Mouse (Mus musculus) forebrain, embryonic 11.5 days (tissue): Measurements from ENCODE around the gene Enc1. TPM values are rescaled to one million over a fixed set of nuclear protein-coding genes. Genes with fewer than 3 reads are reported as not detected.

Experiments used
- ATAC-seq: fragments of 200-750 bp; cut with Nextera tagmentation; replicated peaks from 2 replicates; pipeline ENCODE4 v1.8.0; 2017; ENCODE audit warnings: moderate TSS enrichment; ENCODE audit not compliant: low FRiP score
- DNase-seq: peaks from one replicate; pipeline ENCODE4 v3.0.0-alpha.2; 2017; ENCODE audit warnings: low spot score
- H3K27ac ChIP-seq: fragments of 300-500 bp; sonication (generic); 2 replicates; pipeline ENCODE4 v1.5.1; 2014; ENCODE audit warnings: low read depth, low read length
- H3K27me3 ChIP-seq: fragments of 300-500 bp; sonication (generic); 2 replicates; pipeline ENCODE4 v1.6.1; 2014; ENCODE audit warnings: mild to moderate bottlenecking, low read length, mixed read lengths; ENCODE audit not compliant: control insufficient read depth, insufficient read depth
- H3K36me3 ChIP-seq: fragments of 300-500 bp; sonication (generic); 2 replicates; pipeline ENCODE4 v1.6.1; 2014; ENCODE audit warnings: mild to moderate bottlenecking, low read length, moderate library complexity, mixed read lengths; ENCODE audit not compliant: control insufficient read depth, insufficient read depth
- H3K4me1 ChIP-seq: fragments of 300-500 bp; sonication (generic); replicated peaks from 2 replicates; pipeline ENCODE4 v1.6.1; 2014; ENCODE audit warnings: low read length, mixed read lengths; ENCODE audit not compliant: control insufficient read depth, insufficient read depth
- H3K4me2 ChIP-seq: fragments of 300-500 bp; sonication (generic); 2 replicates; pipeline ENCODE4 v1.6.1; 2014; ENCODE audit warnings: low read depth, mild to moderate bottlenecking, low read length, moderate library complexity, mixed read lengths; ENCODE audit not compliant: severe bottlenecking
- H3K4me3 ChIP-seq: fragments of 300-500 bp; sonication (generic); 2 replicates; pipeline ENCODE4 v1.5.1; 2014; ENCODE audit warnings: low read depth, low read length
- H3K9ac ChIP-seq: fragments of 300-500 bp; sonication (generic); 2 replicates; pipeline ENCODE4 v1.6.1; 2014; ENCODE audit warnings: low read length
- H3K9me3 ChIP-seq: fragments of 300-500 bp; sonication (generic); 2 replicates; pipeline ENCODE4 v1.6.1; 2016; ENCODE audit warnings: low read length, mixed read lengths; ENCODE audit not compliant: control insufficient read depth
- WGBS: fragments of 180-500 bp; shearing (Covaris S2); extraction: QIAGEN DNeasy Blood & Tissue Kit; methylation state at CpG from one replicate; pipeline ENCODE4 v1.1.7; 2014; 5-methylcytosine and 5-hydroxymethylcytosine counted together
- polyA plus RNA-seq: library from polyadenylated mRNA; unstranded; fragments of >200 nt; fragmentation: Nextera tagmentation; extraction: Ambion mirVana; gene quantifications from 2 replicates; pipeline ENCODE4 v1.2.1, GENCODE M21; 2014

The Enc1 gene
- polyA plus RNA-seq, 1 experiment from 2014 or later = 17.9 TPM

DNA sequence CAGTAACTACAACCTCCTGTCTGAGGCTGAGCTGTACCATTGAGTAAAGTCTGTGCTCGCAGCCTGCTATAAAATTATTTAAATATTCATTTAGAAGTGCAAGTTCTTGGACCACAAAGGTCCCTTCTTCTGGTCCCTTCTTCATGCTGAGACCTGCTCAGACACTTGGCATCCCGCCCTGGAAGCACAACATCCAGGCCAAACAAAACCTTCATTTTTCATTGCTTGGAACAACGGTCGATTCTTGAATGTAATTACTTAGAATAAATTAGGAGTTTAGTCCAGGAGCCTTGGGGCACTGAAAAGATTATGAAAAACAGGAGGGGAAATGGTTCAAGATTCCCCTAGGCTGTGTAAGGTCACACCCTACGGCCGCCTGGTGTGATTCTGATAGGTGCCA, 5.0 kb upstream of the Enc1 start:
- H3K9ac ChIP-seq = no peak overlapping the region
- no peak overlapping the region for H3K27ac ChIP-seq
- H3K9me3 ChIP-seq = no peaks in the 10 kb centered on the region
- no peaks in the 10 kb centered on the region for H3K27me3 ChIP-seq
- DNase-seq = no peak
- no peak overlapping the region for H3K4me2 ChIP-seq
- ATAC-seq = no peak
- H3K36me3 ChIP-seq = no peaks in the 10 kb centered on the region
- WGBS = 65% methylated on average over 6 of the region's 6 CpGs
- peaks cover 13% of the 10 kb centered on the region; the same call in 1 of the 2 replicates for H3K4me1 ChIP-seq
- no peak overlapping the region for H3K4me3 ChIP-seq

DNA sequence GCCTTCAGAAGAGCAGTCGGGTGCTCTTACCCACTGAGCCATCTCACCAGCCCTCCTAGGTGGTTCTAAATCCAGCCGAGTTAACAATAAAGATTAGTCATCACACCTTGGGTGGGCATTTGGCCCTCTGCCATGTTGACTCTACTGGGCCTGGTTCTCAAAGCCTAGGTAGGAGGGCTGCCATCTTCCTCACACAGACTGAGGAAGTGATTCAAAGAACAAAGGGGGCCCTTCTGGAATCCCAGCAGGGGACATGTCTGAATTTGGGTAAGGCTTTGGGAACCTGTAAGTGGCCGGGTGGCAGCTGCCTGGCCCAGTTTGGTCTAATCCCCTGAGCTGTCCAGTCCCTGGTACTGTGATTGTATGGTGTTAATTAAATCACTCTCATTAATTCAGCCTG, 3.2 kb upstream of the Enc1 start:
- H3K9ac ChIP-seq = no peak overlapping the region
- peak; percentile 40 for ATAC-seq
- DNase-seq = peak; percentile 84
- H3K4me1 ChIP-seq = peaks cover 13% of the 10 kb centered on the region; the same call in 1 of the 2 replicates
- 13% methylated on average over 3 of the region's 3 CpGs for WGBS
- no peaks in the 10 kb centered on the region for H3K27me3 ChIP-seq
- no peaks in the 10 kb centered on the region for H3K36me3 ChIP-seq
- no peak overlapping the region for H3K4me3 ChIP-seq
- H3K27ac ChIP-seq = peak overlapping the region; percentile 39; the same call in 1 of the 2 replicates
- no peak overlapping the region for H3K4me2 ChIP-seq
- H3K9me3 ChIP-seq = no peaks in the 10 kb centered on the region

DNA sequence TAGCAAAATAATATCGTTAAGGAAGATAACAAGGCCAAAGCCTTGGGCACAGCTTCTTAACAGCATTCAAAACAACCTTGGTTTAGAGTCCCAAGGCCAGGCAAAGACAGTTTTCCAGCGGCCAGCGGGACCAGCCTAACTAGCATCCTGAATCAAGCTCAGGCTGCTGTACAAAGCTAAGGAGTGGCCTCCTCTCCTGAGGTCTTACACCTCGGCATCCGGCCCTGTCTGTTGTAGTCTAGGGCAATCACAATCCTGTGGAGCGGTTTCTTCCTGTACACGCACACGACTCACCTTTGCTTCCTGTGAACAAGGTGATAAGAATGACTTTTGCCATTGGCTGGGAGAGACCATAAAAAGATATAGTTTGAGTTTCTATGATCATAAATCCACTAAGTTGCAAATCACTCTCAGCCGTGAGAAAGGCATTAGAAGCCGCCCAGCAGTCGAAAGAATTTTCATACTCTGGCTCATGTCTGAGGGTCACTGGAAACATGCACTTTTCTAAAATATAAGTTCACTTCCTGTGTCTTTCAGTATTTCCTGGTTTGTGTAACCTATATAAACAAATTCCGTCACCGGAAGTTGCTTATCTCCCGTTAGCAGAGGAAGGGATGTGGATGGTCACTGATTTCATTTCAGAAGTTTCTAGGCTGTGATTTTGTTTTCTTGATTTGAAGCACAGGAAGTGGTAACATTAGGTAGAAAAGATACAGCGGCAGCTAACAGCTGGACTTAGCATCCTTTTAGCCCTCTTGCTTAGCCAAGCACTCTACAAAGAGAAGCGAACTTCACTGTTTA, 2.5 kb upstream of the Enc1 start:
- WGBS = 54% methylated on average over 16 of the region's 16 CpGs
- no peak overlapping the region for H3K4me2 ChIP-seq
- ATAC-seq = no peak

DNA sequence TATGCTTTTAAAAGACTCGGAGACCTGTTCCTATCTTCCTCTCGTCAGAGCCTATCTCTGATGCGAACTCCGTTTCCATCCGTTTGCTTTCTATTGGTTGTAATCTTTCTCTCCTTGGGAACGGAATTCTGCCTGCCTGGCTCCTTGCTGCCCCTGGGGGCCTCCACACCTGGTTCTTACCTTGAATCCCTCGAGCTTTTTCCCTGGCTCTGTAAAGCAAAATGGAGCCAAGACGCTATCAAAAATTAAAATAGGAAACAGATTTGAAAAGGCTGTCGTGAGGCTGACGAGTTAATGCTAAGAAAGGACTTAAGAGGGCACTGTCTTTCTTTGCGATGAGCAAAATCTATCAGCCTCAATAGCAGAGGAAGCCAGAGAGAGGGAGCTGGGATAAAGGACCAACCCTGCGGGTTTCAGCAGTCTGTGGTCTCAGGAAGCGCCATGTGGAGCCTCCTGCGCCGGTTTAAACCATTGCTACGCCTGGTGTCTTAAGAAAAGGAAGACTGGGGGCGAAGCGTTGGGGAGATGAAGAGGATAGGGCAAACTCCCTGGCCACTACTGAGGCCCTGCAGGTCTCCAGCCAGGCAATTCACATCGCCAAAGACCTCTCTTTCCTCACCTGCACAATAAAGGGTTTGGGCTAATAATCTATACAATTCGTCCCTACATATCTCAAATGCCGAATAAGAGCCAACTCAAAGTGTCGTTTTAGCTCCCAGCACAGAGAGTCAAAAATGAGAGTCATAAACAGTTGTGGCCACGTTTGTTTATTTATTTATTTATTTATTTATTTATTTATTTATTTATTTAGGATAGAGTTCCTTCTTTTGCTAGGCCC, 1.3 kb upstream of the Enc1 start:
- peaks cover 13% of the 10 kb centered on the region; the same call in 1 of the 2 replicates for H3K4me1 ChIP-seq
- no peaks in the 10 kb centered on the region for H3K9me3 ChIP-seq
- H3K27me3 ChIP-seq = no peaks in the 10 kb centered on the region
- 6% methylated on average over 23 of the region's 23 CpGs for WGBS
- H3K36me3 ChIP-seq = no peaks in the 10 kb centered on the region
- H3K4me2 ChIP-seq = peak overlapping the region; percentile 34; the same call in 1 of the 2 replicates
- peak overlapping the region; percentile 95; the same call in 1 of the 2 replicates for H3K27ac ChIP-seq
- H3K9ac ChIP-seq = peak overlapping the region; percentile 33; the same call in 1 of the 2 replicates
- no peak for DNase-seq
- ATAC-seq = no peak
- no peak overlapping the region for H3K4me3 ChIP-seq

More for the DNA sequence above, 2.5 kb upstream of the Enc1 start:
- Histone ChIP-seq H3K27ac (no peak overlapping the region; the same call in none of the 2 replicates), H3K9ac (no peak overlapping the region), H3K4me1 (peaks cover 13% of the 10 kb centered on the region; the same call in 1 of the 2 replicates), H3K27me3 (no peaks in the 10 kb centered on the region), H3K36me3 (no peaks in the 10 kb centered on the region), H3K4me3 (no peak overlapping the region), H3K9me3 (no peaks in the 10 kb centered on the region)
- no peak for DNase-seq

DNA sequence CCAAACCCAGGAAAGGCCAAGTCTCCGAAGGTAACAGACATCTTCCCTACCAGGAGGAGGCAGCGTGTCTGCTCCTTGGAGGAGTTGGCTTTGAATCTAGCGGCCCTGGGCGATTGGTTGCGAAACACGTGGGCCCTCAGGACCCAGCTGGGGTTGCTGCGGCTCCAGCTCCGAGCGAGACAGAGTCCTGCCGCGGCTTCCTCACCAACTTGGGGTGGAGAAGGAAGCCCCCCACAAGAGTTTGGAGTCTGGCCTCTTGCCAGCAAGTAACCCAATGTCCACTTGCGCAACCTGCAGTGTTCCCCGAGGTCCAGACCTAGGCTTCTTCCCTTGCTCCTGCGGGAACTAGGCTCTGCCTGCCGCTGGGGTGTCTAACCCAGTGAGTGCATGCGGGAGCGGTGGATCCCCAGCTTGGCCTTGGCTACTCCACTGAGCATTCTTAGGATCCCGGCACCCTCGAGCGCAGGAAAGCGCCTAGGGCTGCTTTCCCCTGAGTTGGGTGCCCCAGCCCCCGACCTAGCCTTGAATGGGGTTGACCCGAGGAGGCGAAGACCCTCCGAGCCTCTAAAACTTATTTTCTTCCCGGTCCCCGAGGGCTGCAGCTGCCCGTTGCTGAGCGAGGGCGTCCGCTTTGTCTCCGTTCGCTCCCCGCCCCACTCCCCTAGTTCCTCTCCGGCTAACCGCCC, 483 bp upstream of the Enc1 start:
- peak; percentile 91 for DNase-seq
- Histone ChIP-seq H3K9me3 (no peaks in the 10 kb centered on the region), H3K4me3 (peak overlapping the region; percentile 98), H3K27ac (peak overlapping the region; percentile 95), H3K27me3 (no peaks in the 10 kb centered on the region), H3K4me2 (peak overlapping the region; percentile 80), H3K9ac (peak overlapping the region; percentile 98), H3K36me3 (peaks cover 3% of the 10 kb centered on the region; the same call in 1 of the 2 replicates), H3K4me1 (peaks cover 19% of the 10 kb centered on the region)
- WGBS = under 1% methylated on average over 34 of the region's 36 CpGs
- ATAC-seq = peak; percentile 68

DNA sequence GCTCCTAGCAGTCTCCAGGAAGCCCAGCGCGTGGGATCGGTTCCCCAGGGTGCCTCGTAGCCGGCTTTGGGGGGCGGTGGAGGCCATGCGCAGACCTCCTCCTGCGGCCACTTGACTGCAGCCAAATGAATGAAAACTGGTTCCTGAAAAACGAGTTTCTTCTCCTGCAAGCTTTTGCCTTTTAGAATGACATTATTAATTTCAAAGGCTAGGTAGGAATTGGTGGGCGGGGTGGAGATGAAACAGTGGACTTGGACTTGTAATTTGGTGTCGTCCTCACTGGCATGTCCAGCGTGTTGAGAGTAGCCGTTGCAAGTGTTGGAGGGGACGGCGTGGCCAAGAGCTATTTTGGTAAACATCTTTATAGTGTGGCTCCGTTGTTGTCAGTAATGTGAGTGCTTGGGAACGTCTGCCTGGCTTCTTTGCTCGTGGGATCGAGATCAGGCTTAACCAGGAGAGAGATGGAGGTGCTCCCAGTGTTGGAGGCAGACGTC, 929 bp downstream of the Enc1 start:
- DNase-seq (peak; percentile 71), ATAC-seq (no peak)
- under 1% methylated on average over 20 of the region's 20 CpGs for WGBS

DNA sequence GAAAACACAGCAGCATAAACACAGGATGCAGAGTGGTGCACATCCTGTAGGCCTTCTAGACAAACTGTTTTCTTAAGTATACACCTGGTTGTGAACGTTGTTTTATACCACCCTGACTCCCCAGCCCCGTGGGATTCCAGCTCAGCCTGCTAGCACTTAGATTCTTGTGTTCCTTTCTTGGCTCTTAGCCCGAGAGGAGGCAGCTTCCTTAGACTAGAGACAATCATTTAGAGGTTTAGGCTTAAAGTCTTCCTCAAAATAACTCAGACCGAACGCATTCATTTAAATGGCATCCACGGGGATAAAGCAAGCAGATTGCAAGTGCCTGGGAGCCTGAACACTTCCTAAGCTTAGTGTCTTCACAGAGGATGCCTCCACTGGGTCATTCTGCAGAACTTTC, 1.8 kb downstream of the Enc1 start:
- Histone ChIP-seq H3K4me1 (peaks cover 31% of the 10 kb centered on the region), H3K4me2 (peak overlapping the region; percentile 80), H3K9me3 (no peaks in the 10 kb centered on the region), H3K27me3 (no peaks in the 10 kb centered on the region), H3K27ac (peak overlapping the region; percentile 37), H3K36me3 (peaks cover 13% of the 10 kb centered on the region), H3K9ac (peak overlapping the region; percentile 98), H3K4me3 (peak overlapping the region; percentile 98)
- 0% methylated on average over 6 of the region's 6 CpGs for WGBS
- peak; percentile 49 for DNase-seq
- no peak for ATAC-seq

More for the DNA sequence above, 929 bp downstream of the Enc1 start:
- Histone ChIP-seq H3K4me3 (peak overlapping the region; percentile 98), H3K9me3 (no peaks in the 10 kb centered on the region), H3K4me1 (peaks cover 25% of the 10 kb centered on the region), H3K4me2 (peak overlapping the region; percentile 80), H3K27me3 (no peaks in the 10 kb centered on the region), H3K27ac (peak overlapping the region; percentile 90), H3K9ac (peak overlapping the region; percentile 98), H3K36me3 (peaks cover 13% of the 10 kb centered on the region)
